Mouse (Mus musculus): ENCODE data around the gene Slc2a12. TPM values are rescaled to one million over a fixed set of nuclear protein-coding genes. Genes with fewer than 3 reads are reported as not detected.

Gene Slc2a12
- polyA plus RNA-seq, 1 experiment from 2014 or later = 2.1 TPM

DNA sequence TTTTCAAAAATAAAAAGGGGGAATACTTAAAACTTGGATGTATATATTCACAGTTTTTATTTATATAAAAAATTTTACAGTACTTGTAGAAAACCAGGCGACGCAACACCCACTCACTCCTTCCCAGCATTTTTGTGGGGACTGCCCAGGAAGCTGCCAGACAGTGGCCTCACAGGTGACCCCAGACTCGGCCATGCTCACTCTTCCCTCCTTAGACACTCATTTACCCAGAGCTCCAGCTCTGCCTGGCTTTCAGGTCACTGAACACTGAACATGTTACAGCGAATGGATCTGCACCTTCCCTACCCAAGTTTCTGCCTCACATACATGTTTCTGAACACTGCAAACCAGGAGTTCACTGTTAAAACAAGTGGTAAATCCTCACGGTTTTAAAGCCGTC, 59.0 kb downstream of the Slc2a12 start:
- no peak for ATAC-seq (replicated peaks; ENCODE audit: insufficient number of reproducible peaks, low FRiP score, low TSS enrichment, low read depth)
- H3K27ac ChIP-seq (replicated peaks; ENCODE audit: low read depth, low read length) = no peak overlapping the region
- no peak overlapping the region for H3K4me3 ChIP-seq (ENCODE audit: low read depth, low read length)
- H3K9ac ChIP-seq (replicated peaks; ENCODE audit: low read length) = no peak overlapping the region
- no peak overlapping the region for H3K4me2 ChIP-seq (ENCODE audit: low read depth, low read length)
- no peaks in the 10 kb centered on the region for H3K4me1 ChIP-seq (ENCODE audit: control insufficient read depth, insufficient read depth, low read length)
- no peaks in the 10 kb centered on the region for H3K27me3 ChIP-seq (ENCODE audit: control insufficient read depth, insufficient read depth, low read length)
- WGBS = 90% methylated on average over 6 of the region's 6 CpGs
- no peaks in the 10 kb centered on the region for H3K9me3 ChIP-seq (replicated peaks; ENCODE audit: control insufficient read depth, low read length)
- H3K36me3 ChIP-seq (replicated peaks; ENCODE audit: control insufficient read depth, insufficient read depth, low read depth, low read length) = no peaks in the 10 kb centered on the region; the same call in none of the 2 replicates
- no peak for DNase-seq (ENCODE audit: low spot score)

DNA sequence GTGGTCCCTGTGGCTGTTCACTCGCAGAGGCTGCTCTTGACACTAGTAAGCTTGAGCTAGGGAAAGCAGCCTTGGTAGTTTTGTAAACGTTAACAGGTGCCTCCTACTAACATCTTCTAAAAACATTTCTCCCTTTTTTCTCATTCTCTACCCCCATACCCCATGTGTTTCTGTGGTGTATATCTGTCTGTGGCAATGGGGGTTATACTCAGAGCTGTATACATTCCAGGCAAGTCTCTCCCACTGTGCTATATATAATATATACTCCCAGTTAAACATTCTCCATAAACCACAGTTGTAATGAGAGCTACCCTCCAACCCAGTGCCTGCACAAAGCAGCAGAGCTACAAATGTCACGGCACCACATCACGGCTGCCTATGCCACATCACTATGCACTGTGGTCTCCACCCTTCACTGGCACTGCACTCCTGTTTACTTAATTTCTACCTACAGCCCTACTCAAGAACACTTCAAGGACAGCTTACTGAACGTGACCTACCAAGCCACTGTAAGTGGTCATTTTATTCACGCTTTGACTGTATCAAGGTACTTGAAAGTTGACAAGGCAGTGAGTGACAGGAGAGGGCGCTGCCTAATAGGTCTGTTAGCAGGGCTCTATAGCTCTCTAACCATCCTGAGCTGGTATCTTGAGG, 63.5 kb downstream of the Slc2a12 start:
- no peak for DNase-seq (ENCODE audit: low spot score)
- Histone ChIP-seq H3K4me1 (ENCODE audit: control insufficient read depth, insufficient read depth, low read length) (no peaks in the 10 kb centered on the region), H3K9ac (replicated peaks; ENCODE audit: low read length) (no peak overlapping the region), H3K9me3 (replicated peaks; ENCODE audit: control insufficient read depth, low read length) (no peaks in the 10 kb centered on the region), H3K4me2 (ENCODE audit: low read depth, low read length) (no peak overlapping the region), H3K36me3 (replicated peaks; ENCODE audit: control insufficient read depth, insufficient read depth, low read depth, low read length) (no peaks in the 10 kb centered on the region; the same call in none of the 2 replicates), H3K4me3 (ENCODE audit: low read depth, low read length) (no peak overlapping the region), H3K27me3 (ENCODE audit: control insufficient read depth, insufficient read depth, low read length) (no peaks in the 10 kb centered on the region), H3K27ac (replicated peaks; ENCODE audit: low read depth, low read length) (no peak overlapping the region)
- ATAC-seq (replicated peaks; ENCODE audit: insufficient number of reproducible peaks, low FRiP score, low TSS enrichment, low read depth) = no peak
- WGBS = 90% methylated on average over 7 of the region's 7 CpGs

DNA sequence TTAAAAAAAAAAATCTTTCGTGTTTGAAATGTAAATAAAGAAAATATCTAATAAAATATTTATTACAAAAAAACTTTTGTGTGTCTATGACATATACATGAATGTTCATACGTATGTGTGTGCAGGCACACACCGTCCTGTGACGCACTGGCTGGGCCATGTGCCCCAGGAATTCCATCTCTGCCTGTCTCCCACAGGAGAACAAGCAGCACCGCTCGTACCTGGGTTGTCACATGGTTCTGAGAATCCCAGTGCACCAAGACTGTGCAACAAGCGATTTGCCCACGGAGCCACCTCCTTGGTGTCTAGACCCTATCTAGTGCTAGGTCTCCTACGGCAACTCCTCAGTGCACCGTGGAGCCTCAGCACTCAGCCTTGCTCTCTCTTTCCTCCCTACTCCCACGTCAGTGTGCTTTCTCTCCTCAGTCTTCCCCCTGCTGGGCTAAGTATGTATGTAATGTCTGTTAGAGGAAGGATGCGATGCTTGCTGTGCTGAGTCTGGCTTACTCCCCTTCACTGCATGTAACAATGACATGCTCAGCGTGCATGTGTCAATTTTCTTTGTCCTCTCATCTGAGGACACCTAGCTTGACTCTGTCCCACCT, 65.5 kb downstream of the Slc2a12 start:
- H3K4me3 ChIP-seq (ENCODE audit: low read depth, low read length) = no peak overlapping the region
- ATAC-seq (replicated peaks; ENCODE audit: insufficient number of reproducible peaks, low FRiP score, low TSS enrichment, low read depth) (no peak), DNase-seq (ENCODE audit: low spot score) (no peak)
- H3K27ac ChIP-seq (replicated peaks; ENCODE audit: low read depth, low read length) = no peak overlapping the region
- H3K9ac ChIP-seq (replicated peaks; ENCODE audit: low read length) = no peak overlapping the region
- H3K9me3 ChIP-seq (replicated peaks; ENCODE audit: control insufficient read depth, low read length) = no peaks in the 10 kb centered on the region
- H3K27me3 ChIP-seq (ENCODE audit: control insufficient read depth, insufficient read depth, low read length) = no peaks in the 10 kb centered on the region
- no peaks in the 10 kb centered on the region; the same call in none of the 2 replicates for H3K36me3 ChIP-seq (replicated peaks; ENCODE audit: control insufficient read depth, insufficient read depth, low read depth, low read length)
- 90% methylated on average over 13 of the region's 13 CpGs for WGBS
- H3K4me2 ChIP-seq (ENCODE audit: low read depth, low read length) = no peak overlapping the region
- no peaks in the 10 kb centered on the region for H3K4me1 ChIP-seq (ENCODE audit: control insufficient read depth, insufficient read depth, low read length)

DNA sequence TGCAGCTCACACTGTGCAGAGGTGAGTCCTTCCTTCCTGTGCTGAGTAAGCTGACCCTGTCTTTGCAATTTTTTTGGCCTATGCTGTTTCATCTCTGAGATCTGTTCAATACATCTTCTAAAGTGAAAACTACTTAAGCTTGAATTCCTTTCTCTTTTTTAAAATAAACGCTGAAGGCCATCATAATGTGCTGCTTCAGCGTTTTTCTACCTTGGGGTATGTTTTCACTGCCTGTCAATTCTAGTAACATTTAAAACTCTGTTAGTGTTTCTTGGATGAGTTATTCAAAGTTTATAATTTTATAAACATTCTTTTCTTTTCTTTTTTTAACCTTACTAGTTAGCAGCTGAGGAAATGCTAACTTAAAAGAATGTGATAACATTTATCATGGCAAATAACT, 68.1 kb downstream of the Slc2a12 start:
- no peak overlapping the region for H3K4me3 ChIP-seq (ENCODE audit: low read depth, low read length)
- 73% methylated on average over 2 of the region's 2 CpGs for WGBS
- H3K9ac ChIP-seq (replicated peaks; ENCODE audit: low read length) = no peak overlapping the region
- H3K27ac ChIP-seq (replicated peaks; ENCODE audit: low read depth, low read length) = no peak overlapping the region
- no peak for DNase-seq (ENCODE audit: low spot score)
- no peaks in the 10 kb centered on the region for H3K27me3 ChIP-seq (ENCODE audit: control insufficient read depth, insufficient read depth, low read length)
- no peak for ATAC-seq (replicated peaks; ENCODE audit: insufficient number of reproducible peaks, low FRiP score, low TSS enrichment, low read depth)
- H3K36me3 ChIP-seq (replicated peaks; ENCODE audit: control insufficient read depth, insufficient read depth, low read depth, low read length) = no peaks in the 10 kb centered on the region
- no peaks in the 10 kb centered on the region for H3K9me3 ChIP-seq (replicated peaks; ENCODE audit: control insufficient read depth, low read length)
- no peaks in the 10 kb centered on the region for H3K4me1 ChIP-seq (ENCODE audit: control insufficient read depth, insufficient read depth, low read length)
- H3K4me2 ChIP-seq (ENCODE audit: low read depth, low read length) = no peak overlapping the region

GRCm38 (mm10) chr10:22714520-22714919, 69.7 kb downstream of the Slc2a12 start:
- Histone ChIP-seq H3K36me3 (replicated peaks; ENCODE audit: control insufficient read depth, insufficient read depth, low read depth, low read length) (no peaks in the 10 kb centered on the region), H3K27ac (replicated peaks; ENCODE audit: low read depth, low read length) (no peak overlapping the region), H3K9ac (replicated peaks; ENCODE audit: low read length) (no peak overlapping the region), H3K4me2 (ENCODE audit: low read depth, low read length) (no peak overlapping the region), H3K27me3 (ENCODE audit: control insufficient read depth, insufficient read depth, low read length) (no peaks in the 10 kb centered on the region), H3K4me3 (ENCODE audit: low read depth, low read length) (no peak overlapping the region), H3K4me1 (ENCODE audit: control insufficient read depth, insufficient read depth, low read length) (no peaks in the 10 kb centered on the region), H3K9me3 (replicated peaks; ENCODE audit: control insufficient read depth, low read length) (no peaks in the 10 kb centered on the region)
- no peak for ATAC-seq (replicated peaks; ENCODE audit: insufficient number of reproducible peaks, low FRiP score, low TSS enrichment, low read depth)
- 81% methylated on average over 4 of the region's 4 CpGs for WGBS
- DNase-seq (ENCODE audit: low spot score) = peak; percentile 73

GRCm38 (mm10) chr10:22718475-22718874, 73.7 kb downstream of the Slc2a12 start:
- WGBS = 72% methylated on average over 4 of the region's 4 CpGs
- ATAC-seq (replicated peaks; ENCODE audit: insufficient number of reproducible peaks, low FRiP score, low TSS enrichment, low read depth) = no peak
- Histone ChIP-seq H3K36me3 (replicated peaks; ENCODE audit: control insufficient read depth, insufficient read depth, low read depth, low read length) (no peaks in the 10 kb centered on the region), H3K27ac (replicated peaks; ENCODE audit: low read depth, low read length) (no peak overlapping the region), H3K9me3 (replicated peaks; ENCODE audit: control insufficient read depth, low read length) (no peaks in the 10 kb centered on the region), H3K4me1 (ENCODE audit: control insufficient read depth, insufficient read depth, low read length) (no peaks in the 10 kb centered on the region), H3K4me2 (ENCODE audit: low read depth, low read length) (no peak overlapping the region), H3K9ac (replicated peaks; ENCODE audit: low read length) (no peak overlapping the region), H3K4me3 (ENCODE audit: low read depth, low read length) (no peak overlapping the region), H3K27me3 (ENCODE audit: control insufficient read depth, insufficient read depth, low read length) (no peaks in the 10 kb centered on the region)
- DNase-seq (ENCODE audit: low spot score) = no peak

DNA sequence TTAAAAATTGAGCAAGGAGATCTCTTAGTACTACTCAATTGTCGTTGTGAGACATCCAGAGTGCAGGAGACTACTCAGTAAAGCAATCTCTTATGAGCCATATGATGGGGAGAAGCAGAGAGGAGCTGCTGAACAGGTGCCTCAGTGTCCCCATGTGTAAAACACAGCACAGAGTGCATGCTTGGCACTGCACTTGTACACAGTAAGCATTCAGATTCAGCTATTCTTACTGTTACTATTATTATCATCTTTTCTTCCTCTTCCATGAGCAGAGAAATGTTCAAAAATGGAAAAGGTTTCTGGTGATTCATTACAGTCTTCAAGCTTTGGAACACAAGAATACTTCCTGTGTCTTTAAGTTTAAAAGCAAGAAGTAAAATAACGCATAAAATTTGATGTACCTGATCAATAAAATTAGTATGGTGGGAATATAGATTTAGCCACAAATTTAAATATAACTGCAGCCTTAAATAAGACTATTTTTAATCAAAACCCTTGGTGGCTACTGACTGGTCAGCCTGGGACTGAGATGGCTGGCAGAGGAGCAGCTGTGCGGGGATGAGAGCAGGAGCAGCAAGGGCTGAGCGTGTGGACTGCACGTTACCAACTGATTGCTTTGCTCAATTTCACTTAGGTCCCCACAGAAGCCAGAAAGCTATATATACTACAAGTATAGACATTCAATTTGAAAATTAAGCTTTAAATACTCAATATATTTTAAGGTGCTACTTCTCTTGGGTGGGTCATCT, 76.1 kb downstream of the Slc2a12 start:
- no peak for ATAC-seq (replicated peaks; ENCODE audit: insufficient number of reproducible peaks, low FRiP score, low TSS enrichment, low read depth)
- 90% methylated on average over 5 of the region's 5 CpGs for WGBS

GRCm38 (mm10) chr10:22725166-22725565, 80.4 kb downstream of the Slc2a12 start:
- ATAC-seq (replicated peaks; ENCODE audit: insufficient number of reproducible peaks, low FRiP score, low TSS enrichment, low read depth) (no peak), DNase-seq (ENCODE audit: low spot score) (no peak)
- WGBS = 71% methylated on average over 4 of the region's 4 CpGs
- Histone ChIP-seq H3K4me3 (ENCODE audit: low read depth, low read length) (no peak overlapping the region), H3K27me3 (ENCODE audit: control insufficient read depth, insufficient read depth, low read length) (no peaks in the 10 kb centered on the region), H3K9me3 (replicated peaks; ENCODE audit: control insufficient read depth, low read length) (no peaks in the 10 kb centered on the region), H3K36me3 (replicated peaks; ENCODE audit: control insufficient read depth, insufficient read depth, low read depth, low read length) (no peaks in the 10 kb centered on the region), H3K9ac (replicated peaks; ENCODE audit: low read length) (no peak overlapping the region), H3K27ac (replicated peaks; ENCODE audit: low read depth, low read length) (no peak overlapping the region), H3K4me1 (ENCODE audit: control insufficient read depth, insufficient read depth, low read length) (no peaks in the 10 kb centered on the region), H3K4me2 (ENCODE audit: low read depth, low read length) (no peak overlapping the region)

More for the DNA sequence above, 76.1 kb downstream of the Slc2a12 start:
- Histone ChIP-seq H3K36me3 (replicated peaks; ENCODE audit: control insufficient read depth, insufficient read depth, low read depth, low read length) (no peaks in the 10 kb centered on the region), H3K4me3 (ENCODE audit: low read depth, low read length) (no peak overlapping the region), H3K9me3 (replicated peaks; ENCODE audit: control insufficient read depth, low read length) (no peaks in the 10 kb centered on the region), H3K4me1 (ENCODE audit: control insufficient read depth, insufficient read depth, low read length) (no peaks in the 10 kb centered on the region), H3K4me2 (ENCODE audit: low read depth, low read length) (no peak overlapping the region), H3K27me3 (ENCODE audit: control insufficient read depth, insufficient read depth, low read length) (no peaks in the 10 kb centered on the region), H3K9ac (replicated peaks; ENCODE audit: low read length) (no peak overlapping the region), H3K27ac (replicated peaks; ENCODE audit: low read depth, low read length) (no peak overlapping the region)
- no peak for DNase-seq (ENCODE audit: low spot score)

Data from embryonic facial prominence, embryonic 11.5 days (tissue).